Mouse (Mus musculus) kidney, adult 2 months (tissue): Measurements from ENCODE around the gene Ubxn6.

Experiments used
- CTCF ChIP-seq: fragments of 200-500 bp; conservative IDR thresholded peaks from 2 replicates; pipeline ENCODE4 v1.5.1; 2011; ENCODE audit warnings: low read depth, mild to moderate bottlenecking, control low read depth, low read length, moderate library complexity, mixed read lengths; ENCODE audit not compliant: insufficient read depth, insufficient read length
- POLR2A ChIP-seq: fragments of 200-500 bp; IDR thresholded peaks from one replicate; pipeline ENCODE4 v1.6.1; 2011; ENCODE audit warnings: low read depth, low read length, control low read depth

DNA sequence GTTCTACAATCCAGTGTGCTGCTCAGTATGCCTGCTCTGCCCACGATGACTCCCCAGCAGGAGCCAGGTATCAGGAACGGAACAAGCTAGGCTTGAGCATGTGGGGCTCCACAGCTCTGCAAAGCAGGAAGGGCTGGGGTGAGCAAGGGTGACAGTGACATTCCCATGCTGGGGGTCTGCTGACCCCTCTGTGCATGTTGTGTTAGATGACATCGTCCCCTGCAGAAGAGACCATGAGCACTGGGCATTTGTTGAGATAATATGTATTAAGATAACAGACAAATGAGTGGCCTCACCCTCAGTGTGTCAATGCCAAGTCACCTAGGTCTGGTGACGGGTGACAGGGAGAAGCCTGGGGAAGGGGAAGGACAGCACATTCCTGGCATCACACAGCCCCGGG, 49.9 kb downstream of the Ubxn6 start:
- no peak for TF ChIP-seq CTCF
- no peak for TF ChIP-seq POLR2A
